Mouse (Mus musculus) MEL (cell line): ENCODE measurements at regions not wholly inside any gene's neighbourhood (a gene's known extent, or its start where the extent isn't known, plus 50 kb on each side); places are given as distances from the start of the nearest gene placed in this dataset.

Experiments
- DNase-seq: peaks from one replicate; pipeline ENCODE4 v3.0.0; 2011; ENCODE audit warnings: low read depth, low spot score
- H3K27ac ChIP-seq: 2 replicates; pipeline ENCODE4 v1.5.1; 2012; ENCODE audit warnings: low read depth, mild to moderate bottlenecking, control low read depth, low read length, moderate library complexity; ENCODE audit not compliant: control insufficient read depth
- H3K27me3 ChIP-seq, 2 experiments: fragments of 150-350 bp in 1 of 2; sonication (generic) in 1 of 2; 2 replicates each; pipeline ENCODE4 v1.6.1; 2012; ENCODE audit warnings: low read length in 2 of 2, mild to moderate bottlenecking in 2 of 2, improper control_type of control experiment in 1 of 2, moderate library complexity in 1 of 2; ENCODE audit not compliant: insufficient read depth in 2 of 2, control insufficient read depth in 1 of 2
- H3K36me3 ChIP-seq, 2 experiments: 2 replicates each; pipeline ENCODE4 v1.6.1; 2012 to 2014; ENCODE audit warnings: low read length in 2 of 2, improper control_type of control experiment in 1 of 2, inconsistent platforms in 1 of 2, mild to moderate bottlenecking in 1 of 2; ENCODE audit not compliant: insufficient read depth in 2 of 2, control insufficient read depth in 1 of 2
- H3K4me1 ChIP-seq, 2 experiments: fragments of 150-350 bp in 1 of 2; sonication (generic) in 1 of 2; 2 replicates each; pipeline ENCODE4 v1.6.1; 2012; ENCODE audit warnings: low read length in 2 of 2, improper control_type of control experiment in 1 of 2, mild to moderate bottlenecking in 1 of 2; ENCODE audit not compliant: insufficient read depth in 2 of 2, control insufficient read depth in 1 of 2
- H3K4me3 ChIP-seq, 2 experiments: fragments of 150-350 bp in 1 of 2; sonication (generic) in 1 of 2; 2 replicates each; pipeline ENCODE4 v1.5.1; 2012; ENCODE audit warnings: low read depth in 2 of 2, low read length in 2 of 2, mild to moderate bottlenecking in 2 of 2, moderate library complexity in 2 of 2, control low read depth in 1 of 2, improper control_type of control experiment in 1 of 2; ENCODE audit not compliant: control insufficient read depth in 1 of 2, insufficient read depth in 1 of 2
- H3K79me2 ChIP-seq: 2 replicates; pipeline ENCODE4 v1.6.1; 2012; ENCODE audit warnings: mild to moderate bottlenecking, low read length, moderate library complexity; ENCODE audit not compliant: control insufficient read depth, poor library complexity, insufficient read depth
- H3K9ac ChIP-seq: 2 replicates; pipeline ENCODE4 v1.6.1; 2012; ENCODE audit warnings: low read depth, mild to moderate bottlenecking, control low read depth, low read length, moderate library complexity; ENCODE audit not compliant: control insufficient read depth, poor library complexity, severe bottlenecking
- H3K9me3 ChIP-seq: fragments of 150-350 bp; sonication (generic); replicated peaks from 2 replicates; pipeline ENCODE4 v1.6.1; 2012; ENCODE audit warnings: mild to moderate bottlenecking, low read length, improper control_type of control experiment, moderate library complexity; ENCODE audit not compliant: insufficient read depth
- BHLHE40 ChIP-seq: IDR thresholded peaks from 2 replicates; pipeline ENCODE4 v1.6.1; 2012; ENCODE audit warnings: low read depth, mild to moderate bottlenecking, inconsistent platforms, low read length, improper control_type of control experiment, borderline replicate concordance
- CHD1 ChIP-seq: IDR thresholded peaks from 2 replicates; pipeline ENCODE4 v1.6.1; 2012; ENCODE audit warnings: low read depth, mild to moderate bottlenecking, inconsistent platforms, low read length, improper control_type of control experiment
- CHD2 ChIP-seq: IDR thresholded peaks from 2 replicates; pipeline ENCODE4 v1.6.1; 2011; ENCODE audit warnings: low read length, improper control_type of control experiment
- CTCF ChIP-seq, 3 experiments: IDR thresholded peaks in 2 of 3; conservative IDR thresholded peaks in 1 of 3; 2 replicates each; pipeline ENCODE4 v1.5.1; 2011 to 2012; ENCODE audit warnings: low read length in 3 of 3, low read depth in 2 of 3, mild to moderate bottlenecking in 2 of 3, improper control_type of control experiment in 1 of 3, inconsistent platforms in 1 of 3, mixed read lengths in 1 of 3, moderate library complexity in 1 of 3; ENCODE audit not compliant: control insufficient read depth in 1 of 3, insufficient read depth in 1 of 3, poor library complexity in 1 of 3, severe bottlenecking in 1 of 3
- E2F4 ChIP-seq: IDR thresholded peaks from 2 replicates; pipeline ENCODE4 v1.6.1; 2011; ENCODE audit warnings: low read depth, low read length, improper control_type of control experiment, borderline replicate concordance
- ELF1 ChIP-seq: IDR thresholded peaks from 2 replicates; pipeline ENCODE4 v1.6.1; 2014; ENCODE audit warnings: low read depth, mild to moderate bottlenecking, inconsistent platforms, low read length, improper control_type of control experiment, moderate library complexity
- EP300 ChIP-seq, 2 experiments: IDR thresholded peaks; 2 replicates each; pipeline ENCODE4 v1.6.1; 2011; ENCODE audit warnings: improper control_type of control experiment in 2 of 2, low read length in 2 of 2, low read depth in 1 of 2, mild to moderate bottlenecking in 1 of 2
- ETS1 ChIP-seq: IDR thresholded peaks from 2 replicates; pipeline ENCODE4 v1.6.1; 2012; ENCODE audit warnings: low read depth, mild to moderate bottlenecking, inconsistent platforms, low read length, improper control_type of control experiment, moderate library complexity
- GABPA ChIP-seq: IDR thresholded peaks from 2 replicates; pipeline ENCODE4 v1.6.1; 2012; ENCODE audit warnings: low read depth, mild to moderate bottlenecking, inconsistent platforms, low read length, improper control_type of control experiment, moderate library complexity
- GATA1 ChIP-seq: IDR thresholded peaks from 2 replicates; pipeline ENCODE4 v1.6.1; 2011; ENCODE audit warnings: low read depth, low read length, improper control_type of control experiment
- HCFC1 ChIP-seq: IDR thresholded peaks from 2 replicates; pipeline ENCODE4 v1.6.1; 2012; ENCODE audit warnings: low read depth, mild to moderate bottlenecking, inconsistent platforms, low read length, improper control_type of control experiment, moderate library complexity
- JUND ChIP-seq: IDR thresholded peaks from 2 replicates; pipeline ENCODE4 v1.6.1; 2011; ENCODE audit warnings: low read depth, mild to moderate bottlenecking, improper control_type of control experiment, low read length
- KAT2A ChIP-seq: conservative IDR thresholded peaks from 2 replicates; pipeline ENCODE4 v1.6.1; 2012; ENCODE audit warnings: low read depth, low read length, improper control_type of control experiment, inconsistent platforms
- MAFK ChIP-seq: IDR thresholded peaks from 2 replicates; pipeline ENCODE4 v1.6.1; 2011; ENCODE audit warnings: low read depth, mild to moderate bottlenecking, low read length, improper control_type of control experiment, borderline replicate concordance
- MAX ChIP-seq: IDR thresholded peaks from 2 replicates; pipeline ENCODE4 v1.6.1; 2011; ENCODE audit warnings: low read length, improper control_type of control experiment
- MAZ ChIP-seq: IDR thresholded peaks from 2 replicates; pipeline ENCODE4 v1.6.1; 2012; ENCODE audit warnings: low read depth, mild to moderate bottlenecking, inconsistent platforms, low read length, improper control_type of control experiment
- MEF2A ChIP-seq: IDR thresholded peaks from 2 replicates; pipeline ENCODE4 v1.6.1; 2014; ENCODE audit warnings: low read depth, mild to moderate bottlenecking, inconsistent platforms, low read length, improper control_type of control experiment; ENCODE audit not compliant: poor library complexity, insufficient replicate concordance, severe bottlenecking; ENCODE audit errors: extremely low read depth
- MXI1 ChIP-seq: IDR thresholded peaks from 2 replicates; pipeline ENCODE4 v1.6.1; 2011; ENCODE audit warnings: mild to moderate bottlenecking, low read depth, low read length, improper control_type of control experiment
- MYB ChIP-seq: IDR thresholded peaks from 2 replicates; pipeline ENCODE4 v1.6.1; 2011; ENCODE audit warnings: mild to moderate bottlenecking, low read depth, low read length, improper control_type of control experiment
- NRF1 ChIP-seq: IDR thresholded peaks from 2 replicates; pipeline ENCODE4 v1.6.1; 2014; ENCODE audit warnings: low read depth, mild to moderate bottlenecking, inconsistent platforms, low read length, improper control_type of control experiment, moderate library complexity; ENCODE audit not compliant: poor library complexity, insufficient read depth, severe bottlenecking
- POLR2A ChIP-seq, 2 experiments: IDR thresholded peaks; 2 replicates each; pipeline ENCODE4 v1.6.1; 2011 to 2012; ENCODE audit warnings: low read length in 2 of 2, mild to moderate bottlenecking in 2 of 2, control low read depth in 1 of 2, improper control_type of control experiment in 1 of 2, low read depth in 1 of 2, moderate library complexity in 1 of 2; ENCODE audit not compliant: control insufficient read depth in 1 of 2, insufficient read depth in 1 of 2, poor library complexity in 1 of 2
- POLR2AphosphoS2 ChIP-seq: IDR thresholded peaks from 2 replicates; pipeline ENCODE4 v1.6.1; 2011; ENCODE audit warnings: low read length, improper control_type of control experiment
- POLR2AphosphoS5 ChIP-seq: IDR thresholded peaks from 2 replicates; pipeline ENCODE4 v1.6.1; 2012; ENCODE audit warnings: low read depth, borderline replicate concordance, mild to moderate bottlenecking, inconsistent platforms, low read length, moderate library complexity, mixed read lengths
- RAD21 ChIP-seq: IDR thresholded peaks from 2 replicates; pipeline ENCODE4 v1.6.1; 2011; ENCODE audit warnings: mild to moderate bottlenecking, low read depth, low read length, improper control_type of control experiment
- RCOR1 ChIP-seq: IDR thresholded peaks from 2 replicates; pipeline ENCODE4 v1.6.1; 2012; ENCODE audit warnings: low read depth, mild to moderate bottlenecking, inconsistent platforms, low read length, improper control_type of control experiment
- SIN3A ChIP-seq: IDR thresholded peaks from 2 replicates; pipeline ENCODE4 v1.6.1; 2012; ENCODE audit warnings: low read length, improper control_type of control experiment, inconsistent platforms
- SMC3 ChIP-seq: IDR thresholded peaks from 2 replicates; pipeline ENCODE4 v1.6.1; 2011; ENCODE audit warnings: low read depth, low read length, improper control_type of control experiment
- TAL1 ChIP-seq: IDR thresholded peaks from 2 replicates; pipeline ENCODE4 v1.6.1; 2012; ENCODE audit warnings: mild to moderate bottlenecking, inconsistent platforms, low read length, moderate library complexity, mixed read lengths
- TBP ChIP-seq: IDR thresholded peaks from 2 replicates; pipeline ENCODE4 v1.8.0; 2011; ENCODE audit warnings: low read depth, low read length, improper control_type of control experiment
- TCF12 ChIP-seq: IDR thresholded peaks from 2 replicates; pipeline ENCODE4 v1.6.1; 2014; ENCODE audit warnings: low read depth, mild to moderate bottlenecking, inconsistent platforms, low read length, improper control_type of control experiment, moderate library complexity
- UBTF ChIP-seq: IDR thresholded peaks from 2 replicates; pipeline ENCODE4 v1.6.1; 2012; ENCODE audit warnings: low read depth, mild to moderate bottlenecking, inconsistent platforms, low read length, improper control_type of control experiment, moderate library complexity, borderline replicate concordance; ENCODE audit not compliant: insufficient read depth
- USF1 ChIP-seq: IDR thresholded peaks from 2 replicates; pipeline ENCODE4 v1.6.1; 2014; ENCODE audit warnings: low read depth, mild to moderate bottlenecking, inconsistent platforms, low read length, improper control_type of control experiment, moderate library complexity
- USF2 ChIP-seq, 2 experiments: IDR thresholded peaks; 2 replicates each; pipeline ENCODE4 v1.6.1; 2011 to 2012; ENCODE audit warnings: improper control_type of control experiment in 2 of 2, low read length in 2 of 2, borderline replicate concordance in 1 of 2, inconsistent platforms in 1 of 2, low read depth in 1 of 2, mild to moderate bottlenecking in 1 of 2; ENCODE audit not compliant: insufficient read depth in 1 of 2
- ZC3H11A ChIP-seq: IDR thresholded peaks from 2 replicates; pipeline ENCODE4 v1.6.1; 2012; ENCODE audit warnings: low read depth, mild to moderate bottlenecking, inconsistent platforms, low read length, improper control_type of control experiment
- ZKSCAN1 ChIP-seq: IDR thresholded peaks from 2 replicates; pipeline ENCODE4 v1.6.1; 2012; ENCODE audit warnings: low read depth, mild to moderate bottlenecking, inconsistent platforms, low read length, improper control_type of control experiment, moderate library complexity
- ZMIZ1 ChIP-seq: IDR thresholded peaks from 2 replicates; pipeline ENCODE4 v1.6.1; 2012; ENCODE audit warnings: low read depth, mild to moderate bottlenecking, inconsistent platforms, low read length, improper control_type of control experiment, moderate library complexity
- ZNF384 ChIP-seq: IDR thresholded peaks from 2 replicates; pipeline ENCODE4 v1.6.1; 2012; ENCODE audit warnings: low read depth, mild to moderate bottlenecking, inconsistent platforms, low read length, improper control_type of control experiment

- H3K9me3 ChIP-seq, result no peaks in the 10 kb centered on the region
- no peak overlapping the region for H3K9ac ChIP-seq
- peaks cover 0 to 6% of the 10 kb centered on the region in 2 experiments; a peak in 1 of 4 replicates for H3K36me3 ChIP-seq
- no peaks in the 10 kb centered on the region for H3K79me2 ChIP-seq
- no peak overlapping the region for H3K4me3 ChIP-seq
- peaks cover 0 to 5% of the 10 kb centered on the region in 2 experiments for H3K4me1 ChIP-seq
- peak; percentile 74 for DNase-seq
- no peak overlapping the region for H3K27ac ChIP-seq
- H3K27me3 ChIP-seq, result no peaks in the 10 kb centered on the region
- TF ChIP-seq USF2 (IDR thresholded peaks at IDR 0.05; ENCODE audit: borderline replicate concordance in 1 of 2, insufficient read depth in 1 of 2, low read depth in 1 of 2, low read length in 2 of 2) (no peak), CHD1 (no peak), ETS1 (peak; percentile 90), KAT2A (no peak), TCF12 (peak; percentile 87), USF1 (no peak), E2F4 (no peak), MAX (no peak), GABPA (no peak), POLR2AphosphoS2 (no peak), POLR2A (IDR thresholded peaks at IDR 0.05; ENCODE audit: control insufficient read depth in 1 of 2, insufficient read depth in 1 of 2, low read depth in 1 of 2, low read length in 2 of 2, poor library complexity in 1 of 2) (no peak), HCFC1 (no peak), ZC3H11A (no peak), NRF1 (no peak), CHD2 (no peak), RCOR1 (peak; percentile 73), MYB (peak; percentile 32; the same call in 1 of the 2 replicates), ELF1 (no peak), CTCF (IDR thresholded peaks at IDR 0.05 in 2 of 3, conservative IDR thresholded peaks at IDR 0.05 in 1 of 3; ENCODE audit: control insufficient read depth in 1 of 3, insufficient read depth in 1 of 3, low read depth in 2 of 3, low read length in 3 of 3, poor library complexity in 1 of 3, severe bottlenecking in 1 of 3) (no peak), ZKSCAN1 (no peak), GATA1 (no peak), ZNF384 (peak; percentile 91), MAZ (peak; percentile 38; the same call in 1 of the 2 replicates), MAFK (peak; percentile 73), BHLHE40 (peak; percentile 30; the same call in 1 of the 2 replicates), UBTF (no peak), TAL1 (no peak), POLR2AphosphoS5 (no peak), RAD21 (no peak), TBP (no peak), MEF2A (no peak), MXI1 (peak; percentile 26; the same call in 1 of the 2 replicates), ZMIZ1 (no peak), SIN3A (no peak; the same call in 1 of the 2 replicates), JUND (no peak), EP300 (IDR thresholded peaks at IDR 0.05; ENCODE audit: low read depth in 1 of 2, low read length in 2 of 2) (peak; percentile 84 to 88), SMC3 (no peak)
Observed at GRCm38 (mm10) chr15:15082577-15083128, 1645.9 kb upstream of the Cdh9 start.
